Mouse (Mus musculus) megakaryocyte, embryonic 14.5 days (primary cell): ENCODE measurements around the gene Schip1. TPM values are rescaled to one million over a fixed set of nuclear protein-coding genes. Genes with fewer than 3 reads are reported as not detected.

ENCODE experiments used
- H3K27me3 ChIP-seq: replicated peaks from 2 replicates; pipeline ENCODE3; 2012; ENCODE audit warnings: inconsistent platforms
- H3K36me3 ChIP-seq: replicated peaks from 2 replicates; pipeline ENCODE3; 2012; ENCODE audit warnings: low read length, inconsistent platforms, mixed read lengths
- H3K4me1 ChIP-seq: 2 replicates; pipeline ENCODE4 v1.6.1; 2012; ENCODE audit warnings: inconsistent platforms
- H3K4me3 ChIP-seq: replicated peaks from 2 replicates; pipeline ENCODE3; 2012; ENCODE audit warnings: moderate library complexity, mild to moderate bottlenecking, inconsistent platforms
- H3K9me3 ChIP-seq: 2 replicates; pipeline ENCODE4 v1.6.1; 2012; ENCODE audit warnings: inconsistent platforms
- FLI1 ChIP-seq: IDR thresholded peaks from 2 replicates; pipeline ENCODE4 v1.6.1; 2012; ENCODE audit warnings: low read length, inconsistent platforms, mixed read lengths
- GATA1 ChIP-seq: IDR thresholded peaks from 3 replicates; pipeline ENCODE4 v1.6.1; 2012; ENCODE audit warnings: mixed read lengths, low read length, inconsistent platforms, borderline replicate concordance
- polyA plus RNA-seq: library from polyadenylated mRNA; stranded (reverse); fragments of >175 nt; gene quantifications from 2 replicates; pipeline ENCODE4 v1.2.3, GENCODE M21; 2012; ENCODE audit warnings: low replicate concordance; ENCODE audit not compliant: insufficient read depth

The Schip1 gene
- polyA plus RNA-seq, 1 experiment, result 18.7 TPM

DNA sequence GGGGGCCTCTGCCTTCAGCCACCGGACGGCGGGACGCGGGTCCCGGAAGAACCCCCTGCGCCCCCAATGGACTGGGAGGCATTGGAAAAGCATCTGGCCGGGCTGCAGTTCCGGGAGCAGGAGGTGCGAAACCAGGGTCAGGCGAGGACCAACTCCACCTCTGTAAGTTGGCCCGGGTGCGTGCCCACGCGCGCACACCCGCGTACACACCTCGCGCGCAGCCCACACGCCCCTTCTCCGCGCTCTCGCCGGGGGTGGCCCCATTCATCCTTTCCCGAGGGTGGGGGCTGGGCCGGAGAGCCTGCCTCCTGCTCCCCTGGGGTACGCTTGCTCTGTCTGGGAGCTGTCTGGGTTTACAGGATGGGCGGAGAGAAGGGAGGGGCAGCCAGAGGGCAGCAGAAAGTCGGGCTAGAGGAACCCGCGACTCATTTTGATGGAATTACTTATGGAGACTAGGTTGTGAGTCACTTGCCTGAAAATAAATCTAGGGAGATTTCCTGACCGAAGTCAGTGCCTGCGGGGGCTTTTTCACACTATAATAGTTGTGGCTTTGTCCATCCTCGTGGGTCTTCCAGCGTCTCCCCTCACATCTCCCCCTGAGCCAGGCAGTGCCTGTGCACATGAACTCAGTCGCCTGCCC is 430.6 kb downstream of the Schip1 start:
- H3K9me3 ChIP-seq, result peaks cover 5% of the 10 kb centered on the region
- H3K27me3 ChIP-seq, result peaks cover 50% of the 10 kb centered on the region
- TF ChIP-seq GATA1 (no peak), FLI1 (no peak)
- peaks cover 6% of the 10 kb centered on the region for H3K36me3 ChIP-seq
- peak overlapping the region; percentile 96 for H3K4me3 ChIP-seq
- H3K4me1 ChIP-seq, result peaks cover 70% of the 10 kb centered on the region

- peaks cover 50% of the 10 kb centered on the region for H3K27me3 ChIP-seq
- H3K4me3 ChIP-seq, result peak overlapping the region; percentile 96
- peaks cover 5% of the 10 kb centered on the region for H3K9me3 ChIP-seq
- peaks cover 6% of the 10 kb centered on the region for H3K36me3 ChIP-seq
- TF ChIP-seq GATA1 (no peak), FLI1 (no peak)
- peaks cover 76% of the 10 kb centered on the region for H3K4me1 ChIP-seq
Measured at GRCm38 (mm10) chr3:68495736-68496242, 431.2 kb downstream of the Schip1 start.

- H3K9me3 ChIP-seq, result peaks cover 5% of the 10 kb centered on the region
- H3K27me3 ChIP-seq, result peaks cover 50% of the 10 kb centered on the region
- peaks cover 83% of the 10 kb centered on the region for H3K4me1 ChIP-seq
- TF ChIP-seq FLI1 (no peak), GATA1 (no peak)
- peaks cover 6% of the 10 kb centered on the region for H3K36me3 ChIP-seq
- H3K4me3 ChIP-seq, result no peak overlapping the region
Measured at GRCm38 (mm10) chr3:68496513-68496912, 431.9 kb downstream of the Schip1 start.

DNA sequence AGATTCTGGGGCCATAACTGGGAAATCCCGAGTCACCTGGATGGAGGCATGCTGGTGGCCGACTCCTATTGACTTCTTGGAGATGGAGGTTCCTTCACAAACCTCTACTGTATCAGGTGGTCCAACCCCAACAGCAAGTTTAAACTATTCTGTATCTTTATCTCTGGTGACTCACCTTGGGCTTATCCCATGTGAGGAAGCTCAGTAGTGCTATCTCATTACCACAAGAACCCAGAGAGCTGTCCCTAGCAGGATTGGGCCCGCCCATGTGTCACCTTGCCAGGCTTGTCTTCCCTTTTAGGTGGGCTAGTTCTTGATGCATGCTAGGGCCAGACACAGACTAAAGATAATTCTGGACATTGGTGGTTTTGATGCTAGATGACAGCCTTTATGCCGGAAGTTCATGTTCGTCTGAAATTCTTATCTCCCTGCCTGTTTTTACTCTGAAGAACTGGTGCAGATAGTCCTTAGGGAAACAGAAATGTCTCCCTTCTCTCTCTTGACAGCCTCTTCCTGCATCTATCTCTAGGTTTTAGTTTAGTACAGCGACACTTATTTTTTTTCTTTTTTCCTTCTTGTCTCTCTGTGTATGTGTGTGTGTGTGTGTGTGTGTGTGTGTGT is 435.0 kb downstream of the Schip1 start:
- peaks cover 5% of the 10 kb centered on the region for H3K9me3 ChIP-seq
- H3K36me3 ChIP-seq, result peaks cover 6% of the 10 kb centered on the region
- TF ChIP-seq FLI1 (no peak), GATA1 (no peak; the same call in 2 of the 3 replicates)
- H3K27me3 ChIP-seq, result peaks cover 26% of the 10 kb centered on the region
- no peak overlapping the region for H3K4me3 ChIP-seq
- peaks cover 64% of the 10 kb centered on the region for H3K4me1 ChIP-seq

DNA sequence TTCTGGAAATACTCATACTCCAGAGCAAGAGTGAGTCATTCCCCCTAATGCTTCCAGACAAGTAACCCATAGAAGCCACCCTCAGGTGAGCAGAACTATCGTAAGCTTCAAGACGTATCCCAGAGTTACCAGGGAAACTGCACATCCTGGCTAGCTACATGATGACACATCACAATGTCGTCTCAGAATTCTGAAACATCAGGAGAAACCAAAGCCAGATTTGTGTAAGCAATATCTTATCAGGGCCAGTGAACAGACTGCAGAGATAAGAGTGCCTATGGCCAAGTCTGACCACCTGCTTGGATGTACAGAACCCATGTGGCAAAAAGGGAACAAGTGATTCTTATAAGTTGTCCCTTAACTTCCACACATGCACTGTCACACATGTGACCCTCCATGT is 440.2 kb downstream of the Schip1 start:
- Histone ChIP-seq H3K27me3 (peaks cover 3% of the 10 kb centered on the region), H3K36me3 (no peaks in the 10 kb centered on the region), H3K9me3 (no peaks in the 10 kb centered on the region), H3K4me1 (peaks cover 71% of the 10 kb centered on the region), H3K4me3 (no peak overlapping the region)
- no peak for TF ChIP-seq FLI1
- TF ChIP-seq GATA1, result no peak

DNA sequence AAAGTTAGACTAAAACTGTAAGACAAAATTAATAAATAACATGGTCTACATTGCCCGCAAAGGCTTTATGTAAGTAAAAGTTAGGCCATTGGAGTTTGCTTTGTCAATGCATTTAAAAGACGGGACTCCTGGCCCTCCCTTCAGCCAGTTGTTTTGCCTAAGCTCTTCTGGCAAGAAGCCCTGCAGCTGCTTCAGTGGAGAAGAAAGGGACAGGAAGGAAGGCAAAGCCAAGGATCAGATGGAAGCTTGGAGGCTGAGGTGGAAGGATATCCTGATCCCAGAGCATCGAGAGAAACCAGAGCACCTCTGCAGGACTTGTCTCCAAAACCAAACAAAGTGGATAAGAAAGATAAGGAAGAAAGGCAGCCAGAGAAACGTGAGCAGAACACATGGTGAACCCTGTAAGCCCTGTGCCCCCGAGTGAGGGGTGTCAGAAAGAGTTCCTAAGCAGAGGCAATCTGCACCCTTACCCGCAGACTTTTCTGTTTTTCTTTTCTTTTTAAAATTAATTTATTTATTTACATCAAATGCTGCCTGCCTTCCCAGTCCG is 442.2 kb downstream of the Schip1 start:
- Histone ChIP-seq H3K36me3 (no peaks in the 10 kb centered on the region), H3K4me3 (no peak overlapping the region), H3K9me3 (no peaks in the 10 kb centered on the region), H3K27me3 (peaks cover 3% of the 10 kb centered on the region), H3K4me1 (peaks cover 73% of the 10 kb centered on the region)
- TF ChIP-seq FLI1 (no peak), GATA1 (no peak)

- Histone ChIP-seq H3K4me3 (peak overlapping the region; percentile 84), H3K9me3 (no peaks in the 10 kb centered on the region), H3K27me3 (peaks cover 2% of the 10 kb centered on the region), H3K36me3 (no peaks in the 10 kb centered on the region), H3K4me1 (peaks cover 83% of the 10 kb centered on the region)
- TF ChIP-seq GATA1 (peak; percentile 53; the same call in 1 of the 3 replicates), FLI1 (peak; percentile 45; the same call in 1 of the 2 replicates)
Measured at GRCm38 (mm10) chr3:68508629-68509028, 444.0 kb downstream of the Schip1 start.

- TF ChIP-seq FLI1, result no peak
- TF ChIP-seq GATA1, result no peak
- H3K4me3 ChIP-seq, result peak overlapping the region; percentile 79
- peaks cover 2% of the 10 kb centered on the region for H3K27me3 ChIP-seq
- no peaks in the 10 kb centered on the region for H3K9me3 ChIP-seq
- H3K4me1 ChIP-seq, result peaks cover 79% of the 10 kb centered on the region
- no peaks in the 10 kb centered on the region for H3K36me3 ChIP-seq
Measured at GRCm38 (mm10) chr3:68510872-68511271, 446.3 kb downstream of the Schip1 start.

GRCm38 (mm10) chr3:68511744-68512143 is 447.1 kb downstream of the Schip1 start:
- no peak for TF ChIP-seq GATA1
- no peak for TF ChIP-seq FLI1
- peaks cover 2% of the 10 kb centered on the region for H3K27me3 ChIP-seq
- H3K4me3 ChIP-seq, result peak overlapping the region; percentile 70
- H3K9me3 ChIP-seq, result no peaks in the 10 kb centered on the region
- H3K4me1 ChIP-seq, result peaks cover 72% of the 10 kb centered on the region
- no peaks in the 10 kb centered on the region for H3K36me3 ChIP-seq

DNA sequence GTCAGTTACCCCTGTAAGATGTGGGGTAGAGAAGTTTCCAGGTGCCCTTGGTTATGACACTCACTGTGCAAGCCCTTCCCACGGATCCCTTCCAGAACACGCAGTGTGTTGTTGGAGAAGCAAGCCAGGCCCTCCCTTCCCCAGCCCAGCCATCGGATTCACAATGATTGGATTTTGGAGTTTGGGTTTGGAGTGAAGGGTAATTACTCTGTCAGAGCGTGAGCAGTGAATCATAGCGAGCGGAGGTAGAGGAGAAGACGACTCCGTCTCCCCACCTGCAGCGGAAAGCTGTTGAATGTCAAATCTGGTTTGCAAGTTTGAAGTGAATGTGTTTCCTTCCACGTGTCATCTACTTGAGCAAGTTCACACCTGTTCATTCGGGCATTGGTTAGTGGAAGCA is 447.7 kb downstream of the Schip1 start:
- Histone ChIP-seq H3K9me3 (no peaks in the 10 kb centered on the region), H3K27me3 (peaks cover under 1% of the 10 kb centered on the region), H3K4me1 (peaks cover 67% of the 10 kb centered on the region), H3K4me3 (no peak overlapping the region), H3K36me3 (no peaks in the 10 kb centered on the region)
- TF ChIP-seq GATA1 (no peak), FLI1 (no peak)
